Mouse (Mus musculus): ENCODE results near the gene Elk3. TPM values are rescaled to one million over a fixed set of nuclear protein-coding genes. Genes with fewer than 3 reads are reported as not detected.

Elk3 gene
- polyA plus RNA-seq, 1 experiment from 2014 or later, result 53.9 TPM

DNA sequence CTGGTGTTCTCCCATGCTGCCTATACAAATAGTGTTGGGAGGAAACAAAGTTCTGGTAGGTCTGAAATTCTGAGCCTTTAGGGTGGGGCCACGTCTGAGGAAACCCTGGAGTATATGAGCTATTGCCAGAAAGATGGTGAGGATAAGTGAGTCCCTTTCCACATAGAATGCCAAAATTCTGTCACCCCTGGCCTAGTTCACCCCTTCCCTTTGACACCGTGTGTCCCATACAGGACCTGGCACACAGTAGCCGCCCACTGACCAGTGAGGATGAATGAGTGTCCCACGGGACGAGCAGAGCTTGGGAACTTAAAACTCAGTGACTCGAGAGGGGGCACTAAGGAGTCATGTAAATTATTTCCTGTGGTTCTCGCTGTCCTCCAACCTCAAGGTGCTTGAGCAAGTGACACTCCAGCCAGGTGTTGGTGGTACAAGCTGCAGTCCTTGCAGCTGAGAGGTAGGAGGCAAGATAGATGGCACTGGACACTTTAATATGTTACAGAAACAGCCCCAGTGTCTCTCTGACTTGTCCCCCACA lies 8.7 kb upstream of the Elk3 start:
- no peaks in the 10 kb centered on the region for H3K27me3 ChIP-seq (ENCODE audit: insufficient read depth, low read length)
- no peaks in the 10 kb centered on the region for H3K9me3 ChIP-seq (replicated peaks; ENCODE audit: low read length)
- H3K4me2 ChIP-seq (ENCODE audit: low read length), result no peak overlapping the region
- H3K9ac ChIP-seq (ENCODE audit: low read depth, low read length), result no peak overlapping the region
- no peak overlapping the region for H3K27ac ChIP-seq
- TF ChIP-seq CTCF (IDR thresholded peaks at IDR 0.05; ENCODE audit: low read depth), result no peak
- H3K4me1 ChIP-seq (replicated peaks; ENCODE audit: insufficient read depth, low read length), result 0 out of 2 replicates have a peak, but pooled peaks cover 3% of the 10 kb centered on the region
- no peak for DNase-seq (ENCODE audit: low spot score)
- 61% methylated on average over 7 of the region's 7 CpGs for WGBS
- no peaks in the 10 kb centered on the region for H3K36me3 ChIP-seq (ENCODE audit: insufficient read depth, low read length)
- H3K4me3 ChIP-seq (replicated peaks; ENCODE audit: low read depth, low read length), result no peak overlapping the region
- no peak for ATAC-seq (replicated peaks; ENCODE audit: low FRiP score, low read depth)

DNA sequence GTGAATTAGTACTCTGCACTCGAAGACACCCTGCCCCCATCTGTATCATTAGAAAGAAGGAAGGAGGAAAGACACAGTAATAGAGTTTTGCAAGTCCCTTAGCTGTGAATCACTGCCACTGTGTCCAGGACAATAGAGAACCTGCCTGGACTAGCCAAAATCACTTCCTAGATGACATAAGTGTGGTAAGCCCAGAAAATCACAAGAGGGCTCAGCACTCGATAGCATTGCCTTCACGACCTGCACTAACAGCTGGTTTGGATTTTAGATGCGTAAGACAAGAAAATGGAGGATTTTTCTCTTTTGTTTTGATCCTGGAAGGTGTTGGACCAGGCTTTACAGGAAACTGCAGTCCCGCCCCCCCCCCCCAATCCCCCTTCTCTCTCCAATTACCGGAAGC lies 6.0 kb upstream of the Elk3 start:
- Histone ChIP-seq H3K9me3 (replicated peaks; ENCODE audit: low read length) (no peaks in the 10 kb centered on the region), H3K4me1 (replicated peaks; ENCODE audit: insufficient read depth, low read length) (peaks cover 5% of the 10 kb centered on the region; the same call in 1 of the 2 replicates), H3K27me3 (ENCODE audit: insufficient read depth, low read length) (no peaks in the 10 kb centered on the region), H3K4me2 (ENCODE audit: low read length) (no peak overlapping the region), H3K4me3 (replicated peaks; ENCODE audit: low read depth, low read length) (no peak overlapping the region), H3K27ac (0 out of 2 replicates have a peak overlapping the region, but pooled peaks have one; percentile 44), H3K36me3 (ENCODE audit: insufficient read depth, low read length) (no peaks in the 10 kb centered on the region), H3K9ac (ENCODE audit: low read depth, low read length) (no peak overlapping the region)
- TF ChIP-seq CTCF (IDR thresholded peaks at IDR 0.05; ENCODE audit: low read depth), result no peak
- ATAC-seq (replicated peaks; ENCODE audit: low FRiP score, low read depth), result no peak
- WGBS, result 40% methylated on average over 6 of the region's 6 CpGs
- DNase-seq (ENCODE audit: low spot score), result no peak

DNA sequence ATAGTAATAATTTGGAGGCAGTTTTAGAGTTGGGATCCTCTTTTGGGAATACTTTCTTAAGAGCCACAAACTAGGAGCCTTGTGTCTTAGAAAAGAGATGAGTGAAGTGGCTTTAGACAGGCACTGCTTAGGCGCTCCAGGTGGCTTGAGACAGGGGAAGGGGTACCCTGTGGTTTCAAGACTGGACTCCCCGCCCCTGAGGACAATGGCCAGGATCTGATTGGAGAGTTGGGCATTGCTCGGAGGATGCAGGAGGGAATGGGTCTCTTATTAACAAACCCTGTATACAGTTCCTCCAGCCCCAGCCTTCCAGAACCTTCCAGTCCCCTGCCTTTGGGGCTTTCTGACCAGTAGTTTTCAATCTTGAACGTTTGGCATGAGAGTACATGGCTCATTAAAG lies 641 bp upstream of the Elk3 start:
- Histone ChIP-seq H3K4me3 (replicated peaks; ENCODE audit: low read depth, low read length) (peak overlapping the region; percentile 81), H3K4me2 (ENCODE audit: low read length) (peak overlapping the region; percentile 84), H3K4me1 (replicated peaks; ENCODE audit: insufficient read depth, low read length) (peaks cover 7% of the 10 kb centered on the region; the same call in 1 of the 2 replicates), H3K27ac (peak overlapping the region; percentile 96), H3K27me3 (ENCODE audit: insufficient read depth, low read length) (no peaks in the 10 kb centered on the region), H3K9me3 (replicated peaks; ENCODE audit: low read length) (no peaks in the 10 kb centered on the region), H3K9ac (ENCODE audit: low read depth, low read length) (0 out of 2 replicates have a peak overlapping the region, but pooled peaks have one; percentile 85), H3K36me3 (ENCODE audit: insufficient read depth, low read length) (no peaks in the 10 kb centered on the region)
- ATAC-seq (replicated peaks; ENCODE audit: low FRiP score, low read depth), result no peak
- DNase-seq (ENCODE audit: low spot score), result peak; percentile 55
- no peak for TF ChIP-seq CTCF (IDR thresholded peaks at IDR 0.05; ENCODE audit: low read depth)
- WGBS, result 5% methylated on average over 4 of the region's 4 CpGs

DNA sequence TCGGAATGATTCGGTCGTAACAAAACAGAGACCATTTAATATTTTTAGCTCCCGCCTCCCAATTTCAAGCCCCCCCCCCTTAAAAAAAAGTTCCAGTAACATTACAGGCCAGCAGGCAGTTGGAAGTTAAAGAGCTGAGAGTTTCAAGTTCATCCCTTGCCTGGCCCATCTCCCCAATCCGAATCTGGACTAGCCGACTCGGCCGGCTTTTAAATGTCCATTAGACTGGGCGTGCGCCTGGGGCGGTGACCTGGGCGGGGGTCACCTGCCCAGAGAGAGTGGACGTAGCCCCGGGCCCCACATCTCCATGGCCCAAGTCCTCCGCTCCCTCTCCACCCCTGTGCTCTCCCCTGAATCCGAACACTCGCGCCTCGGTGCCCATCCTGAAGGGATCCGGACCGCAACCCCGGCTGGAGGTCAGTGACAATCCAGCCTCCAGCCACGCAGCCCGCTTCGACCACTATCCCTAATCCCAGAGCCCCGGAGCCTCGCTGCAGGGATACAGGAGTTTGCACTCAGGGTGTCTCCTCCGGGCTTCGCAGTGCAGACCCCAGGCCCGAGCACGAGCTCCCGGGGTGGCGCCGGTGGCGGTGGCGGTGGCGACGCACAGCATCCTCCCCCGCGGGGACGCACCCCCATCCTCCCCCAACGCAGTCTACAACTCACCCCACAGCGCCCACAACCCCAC lies 857 bp downstream of the Elk3 start:
- peak overlapping the region; percentile 84 for H3K4me2 ChIP-seq (ENCODE audit: low read length)
- peaks cover 7% of the 10 kb centered on the region; the same call in 1 of the 2 replicates for H3K4me1 ChIP-seq (replicated peaks; ENCODE audit: insufficient read depth, low read length)
- H3K4me3 ChIP-seq (replicated peaks; ENCODE audit: low read depth, low read length), result peak overlapping the region; percentile 81
- no peak for TF ChIP-seq CTCF (IDR thresholded peaks at IDR 0.05; ENCODE audit: low read depth)
- WGBS, result 1% methylated on average over 43 of the region's 43 CpGs
- DNase-seq (ENCODE audit: low spot score) (peak; percentile 58), ATAC-seq (replicated peaks; ENCODE audit: low FRiP score, low read depth) (peak; percentile 48)
- H3K9ac ChIP-seq (ENCODE audit: low read depth, low read length), result peak overlapping the region; percentile 85
- no peaks in the 10 kb centered on the region for H3K36me3 ChIP-seq (ENCODE audit: insufficient read depth, low read length)
- no peaks in the 10 kb centered on the region for H3K27me3 ChIP-seq (ENCODE audit: insufficient read depth, low read length)
- no peaks in the 10 kb centered on the region for H3K9me3 ChIP-seq (replicated peaks; ENCODE audit: low read length)
- H3K27ac ChIP-seq, result peak overlapping the region; percentile 96

DNA sequence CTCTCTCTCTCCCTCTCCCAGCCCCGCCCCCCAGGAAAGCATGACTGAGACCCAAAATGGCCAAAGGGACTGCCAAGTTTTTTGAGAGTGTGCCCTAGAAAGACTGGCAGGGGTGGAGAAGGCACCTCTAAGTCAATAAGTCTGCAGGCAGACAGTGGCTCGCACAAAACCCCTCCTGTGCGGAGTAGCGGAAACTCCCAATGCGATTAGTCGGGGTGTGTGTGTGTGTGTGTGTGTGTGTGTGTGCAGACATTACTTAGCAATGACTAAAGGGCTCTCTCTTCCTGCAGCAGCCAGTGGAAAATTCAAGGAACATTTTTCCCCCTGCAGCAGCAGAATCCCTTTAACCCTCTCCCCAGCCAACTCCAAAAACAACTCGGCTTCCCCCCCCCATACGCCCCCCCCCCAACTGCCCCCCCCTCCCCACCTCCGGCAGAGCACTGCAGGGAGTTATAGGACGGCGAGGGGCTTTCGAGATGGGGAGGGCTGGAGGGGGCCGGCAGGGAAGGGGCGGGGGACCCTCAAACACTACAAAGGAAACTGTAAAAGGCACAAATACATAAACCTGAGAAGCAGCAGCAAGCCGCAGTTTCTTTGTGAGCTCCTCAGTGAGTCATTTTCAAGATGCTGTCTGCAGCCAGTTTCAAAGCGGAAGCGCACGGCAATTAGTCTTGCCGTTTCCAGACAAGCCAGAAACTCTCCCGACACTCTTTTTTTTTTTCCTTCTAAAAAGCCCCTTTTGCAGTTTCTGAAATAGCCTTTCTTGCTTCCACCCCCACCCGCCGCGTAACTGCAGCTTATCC lies 1.6 kb downstream of the Elk3 start:
- Histone ChIP-seq H3K27me3 (ENCODE audit: insufficient read depth, low read length) (no peaks in the 10 kb centered on the region), H3K4me3 (replicated peaks; ENCODE audit: low read depth, low read length) (peak overlapping the region; percentile 81), H3K4me2 (ENCODE audit: low read length) (peak overlapping the region; percentile 84), H3K36me3 (ENCODE audit: insufficient read depth, low read length) (no peaks in the 10 kb centered on the region), H3K9ac (ENCODE audit: low read depth, low read length) (peak overlapping the region; percentile 85), H3K27ac (peak overlapping the region; percentile 96), H3K9me3 (replicated peaks; ENCODE audit: low read length) (no peaks in the 10 kb centered on the region), H3K4me1 (replicated peaks; ENCODE audit: insufficient read depth, low read length) (peaks cover 8% of the 10 kb centered on the region; the same call in 1 of the 2 replicates)
- peak; percentile 85 for DNase-seq (ENCODE audit: low spot score)
- TF ChIP-seq CTCF (IDR thresholded peaks at IDR 0.05; ENCODE audit: low read depth), result 0 out of 2 replicates have a peak, but pooled peaks have one; percentile 1
- 1% methylated on average over 22 of the region's 23 CpGs for WGBS
- peak; percentile 21; the same call in 1 of the 2 replicates for ATAC-seq (replicated peaks; ENCODE audit: low FRiP score, low read depth)

DNA sequence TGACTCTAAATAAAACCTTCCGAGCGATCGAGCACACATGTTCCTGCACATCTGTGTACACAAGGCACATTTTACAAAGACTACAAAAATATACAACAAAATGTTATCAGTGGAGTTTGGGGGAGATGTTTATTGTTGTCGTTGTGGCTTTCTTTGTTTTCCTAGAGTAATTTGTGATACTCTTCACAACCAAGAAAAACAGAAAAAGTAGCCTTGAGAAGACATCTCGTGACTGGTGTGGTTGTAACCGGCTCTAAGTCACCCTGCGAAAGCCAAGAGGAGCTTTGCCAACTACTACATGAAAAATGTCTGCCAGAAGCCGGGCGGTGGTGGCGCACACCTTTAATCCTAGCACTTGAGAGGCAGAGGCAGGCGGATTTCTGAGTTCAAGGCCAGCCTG lies 4.6 kb downstream of the Elk3 start:
- WGBS, result 65% methylated on average over 11 of the region's 11 CpGs
- Histone ChIP-seq H3K4me2 (ENCODE audit: low read length) (peak overlapping the region; percentile 30; the same call in 1 of the 2 replicates), H3K4me1 (replicated peaks; ENCODE audit: insufficient read depth, low read length) (0 out of 2 replicates have a peak, but pooled peaks cover 5% of the 10 kb centered on the region), H3K4me3 (replicated peaks; ENCODE audit: low read depth, low read length) (no peak overlapping the region; the same call in 1 of the 2 replicates), H3K27me3 (ENCODE audit: insufficient read depth, low read length) (no peaks in the 10 kb centered on the region), H3K9ac (ENCODE audit: low read depth, low read length) (0 out of 2 replicates have a peak overlapping the region, but pooled peaks have one; percentile 23), H3K36me3 (ENCODE audit: insufficient read depth, low read length) (no peaks in the 10 kb centered on the region), H3K27ac (0 out of 2 replicates have a peak overlapping the region, but pooled peaks have one; percentile 25), H3K9me3 (replicated peaks; ENCODE audit: low read length) (no peaks in the 10 kb centered on the region)
- ATAC-seq (replicated peaks; ENCODE audit: low FRiP score, low read depth), result no peak
- no peak for TF ChIP-seq CTCF (IDR thresholded peaks at IDR 0.05; ENCODE audit: low read depth)
- no peak for DNase-seq (ENCODE audit: low spot score)
